Mouse (Mus musculus): ENCODE data around the gene Fam216a. TPM values are rescaled to one million over a fixed set of nuclear protein-coding genes. Genes with fewer than 3 reads are reported as not detected.

The Fam216a gene
- polyA plus RNA-seq, 1 experiment from 2014 or later: 5.3 TPM

DNA sequence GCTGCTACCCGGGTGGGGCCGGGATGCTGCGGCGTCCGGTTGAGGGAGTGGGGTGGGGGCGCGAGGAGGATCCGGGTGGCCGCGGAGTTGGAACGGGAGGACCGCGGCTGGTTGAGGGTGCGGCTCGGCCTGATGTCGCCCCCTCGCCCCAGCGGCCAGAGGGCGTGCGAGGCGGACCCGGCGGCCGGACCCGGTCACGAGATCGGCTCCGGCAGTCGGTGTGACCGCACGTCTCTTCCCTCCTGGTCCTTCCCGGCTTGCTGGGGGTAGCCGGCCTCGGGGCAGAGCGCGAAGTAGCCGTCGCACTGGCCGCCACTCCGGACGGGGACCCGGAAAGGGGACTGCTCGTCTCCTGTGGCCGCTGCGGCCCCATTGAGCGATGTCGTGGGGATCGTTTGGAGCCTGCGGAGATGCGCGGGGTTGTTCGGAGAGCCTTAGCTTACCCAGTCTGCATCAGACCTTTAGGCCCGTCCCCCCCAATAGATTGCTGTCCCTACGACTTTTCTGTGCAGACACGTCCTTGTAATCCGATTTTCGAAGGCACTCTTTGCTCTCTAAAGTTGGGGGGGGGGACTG is 17.6 kb downstream of the Fam216a start:
- peak overlapping the region; percentile 74 for H3K27ac ChIP-seq
- H3K79me2 ChIP-seq (ENCODE audit: inconsistent target): peaks cover 50% of the 10 kb centered on the region
- H3K4me3 ChIP-seq (ENCODE audit: inconsistent target): peak overlapping the region; percentile 76
- WGBS (ENCODE audit: missing documents): 2% methylated on average over 57 of the region's 57 CpGs
- H3K36me3 ChIP-seq (ENCODE audit: inconsistent target): no peaks in the 10 kb centered on the region

DNA sequence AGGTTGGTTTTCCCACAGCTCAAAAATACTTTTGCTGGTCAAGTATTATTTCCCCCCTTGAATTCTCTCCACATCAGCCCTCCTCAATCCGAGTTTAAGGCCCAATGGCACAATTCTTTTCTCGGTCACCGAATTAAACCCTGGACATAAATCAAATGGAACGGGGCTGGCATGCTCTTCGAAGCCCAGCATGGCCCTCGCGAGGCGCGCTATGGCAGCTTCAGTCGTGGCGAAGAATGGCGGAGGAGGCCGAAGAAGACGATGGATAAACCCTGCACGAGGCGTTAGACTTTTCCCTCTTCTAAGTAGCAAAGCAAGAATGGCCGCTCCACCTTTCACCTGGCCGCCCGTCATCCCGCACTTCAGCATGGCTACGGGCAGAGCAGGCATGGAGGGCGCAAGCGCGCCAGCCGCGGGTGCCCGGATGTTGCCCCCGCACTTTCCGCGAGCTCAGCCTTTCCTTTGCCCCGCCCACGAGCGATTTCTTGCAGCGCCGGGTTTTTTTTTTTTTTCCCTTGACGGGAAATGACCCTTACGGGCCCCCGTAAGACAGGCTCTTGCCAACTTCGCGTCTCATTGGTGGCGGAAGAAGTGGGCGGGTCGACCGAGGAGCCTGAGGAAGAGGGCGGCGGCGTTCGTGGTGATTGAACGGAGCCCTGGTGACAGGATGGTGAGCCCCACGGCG is 18.2 kb downstream of the Fam216a start, which contains the start of the genes Rad9b and Vps29:
Gene Rad9b, minus strand, starts transcription at position 427 of the 685 bp plus-strand sequence.
Gene Vps29, plus strand, starts transcription at position 563 of the 685 bp plus-strand sequence.
- under 1% methylated on average over 46 of the region's 51 CpGs for WGBS (ENCODE audit: missing documents)
- peaks cover 44% of the 10 kb centered on the region for H3K79me2 ChIP-seq (ENCODE audit: inconsistent target)
- H3K36me3 ChIP-seq (ENCODE audit: inconsistent target): no peaks in the 10 kb centered on the region
- peak within 1 kb of the TSS; percentile 76 for H3K4me3 ChIP-seq (ENCODE audit: inconsistent target)
- H3K27ac ChIP-seq: peak within 1 kb of the TSS; percentile 74

DNA sequence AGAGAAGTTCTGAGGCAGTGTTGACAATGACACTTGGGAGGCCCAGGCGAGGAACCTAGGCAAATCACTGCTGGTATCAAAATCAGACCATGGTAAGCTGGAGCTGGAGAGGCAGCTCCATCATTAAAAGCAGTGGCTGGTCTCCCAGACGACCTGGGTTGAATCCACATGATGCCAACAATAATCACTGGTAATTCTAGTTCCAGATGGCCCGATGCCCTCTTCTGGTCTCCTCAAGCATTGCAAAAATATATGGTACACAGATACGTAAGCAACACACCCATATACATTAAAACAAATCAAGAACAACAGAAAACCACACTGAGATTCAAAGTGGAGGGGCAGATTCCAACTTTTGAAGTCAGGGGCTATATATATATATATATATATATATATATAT is 26.4 kb downstream of the Fam216a start:
- H3K27ac ChIP-seq: no peak overlapping the region
- no peaks in the 10 kb centered on the region for H3K36me3 ChIP-seq (ENCODE audit: inconsistent target)
- 95% methylated on average over 4 of the region's 4 CpGs for WGBS (ENCODE audit: missing documents)
- H3K4me3 ChIP-seq (ENCODE audit: inconsistent target): no peak overlapping the region
- no peaks in the 10 kb centered on the region for H3K79me2 ChIP-seq (ENCODE audit: inconsistent target)

DNA sequence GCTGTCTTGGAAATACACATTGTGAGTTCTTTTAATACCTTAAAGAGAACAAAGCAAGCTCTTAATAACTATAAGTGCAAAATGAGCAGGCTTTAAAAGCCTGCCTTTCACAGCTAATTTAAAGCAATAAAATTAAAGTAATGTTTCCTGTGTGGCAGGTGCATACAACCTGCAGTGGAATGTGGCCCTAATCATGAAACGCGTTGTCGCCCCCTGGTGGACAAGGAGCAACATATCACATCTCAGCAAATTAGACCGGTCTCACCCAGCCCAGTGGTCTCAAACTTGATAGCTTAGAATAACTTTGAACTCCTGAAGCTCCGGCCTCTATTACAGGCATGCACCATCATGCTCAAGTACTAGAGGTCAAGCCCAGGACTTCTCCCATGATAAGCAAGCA is 27.9 kb downstream of the Fam216a start:
- H3K27ac ChIP-seq: peak overlapping the region; percentile 36
- 15% methylated on average over 5 of the region's 5 CpGs for WGBS (ENCODE audit: missing documents)
- H3K4me3 ChIP-seq (ENCODE audit: inconsistent target): no peak overlapping the region
- H3K79me2 ChIP-seq (ENCODE audit: inconsistent target): no peaks in the 10 kb centered on the region
- H3K36me3 ChIP-seq (ENCODE audit: inconsistent target): no peaks in the 10 kb centered on the region

DNA sequence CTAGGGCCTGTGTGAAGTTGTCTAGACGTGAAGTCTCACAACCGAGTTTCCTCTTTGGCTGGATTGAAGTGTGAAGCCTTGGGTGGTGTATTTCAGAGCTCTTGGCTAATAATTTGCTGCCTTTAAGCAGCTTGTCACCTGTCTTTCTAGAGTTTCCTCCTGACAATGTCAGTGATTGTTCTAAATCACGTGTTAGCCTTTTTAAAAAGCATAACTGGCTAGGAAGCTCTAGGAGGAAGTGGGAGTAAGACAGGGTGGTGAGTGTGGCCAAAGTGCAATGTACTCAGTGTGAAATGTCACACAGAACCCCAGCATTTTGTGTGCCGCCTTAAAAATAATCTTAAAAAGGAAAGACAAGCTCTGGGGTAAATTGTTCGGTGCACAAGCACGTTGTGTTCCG is 28.4 kb downstream of the Fam216a start:
- Histone ChIP-seq H3K4me3 (ENCODE audit: inconsistent target) (no peak overlapping the region), H3K27ac (peak overlapping the region; percentile 36), H3K36me3 (ENCODE audit: inconsistent target) (no peaks in the 10 kb centered on the region), H3K79me2 (ENCODE audit: inconsistent target) (no peaks in the 10 kb centered on the region)
- WGBS (ENCODE audit: missing documents): 10% methylated on average over 7 of the region's 7 CpGs

DNA sequence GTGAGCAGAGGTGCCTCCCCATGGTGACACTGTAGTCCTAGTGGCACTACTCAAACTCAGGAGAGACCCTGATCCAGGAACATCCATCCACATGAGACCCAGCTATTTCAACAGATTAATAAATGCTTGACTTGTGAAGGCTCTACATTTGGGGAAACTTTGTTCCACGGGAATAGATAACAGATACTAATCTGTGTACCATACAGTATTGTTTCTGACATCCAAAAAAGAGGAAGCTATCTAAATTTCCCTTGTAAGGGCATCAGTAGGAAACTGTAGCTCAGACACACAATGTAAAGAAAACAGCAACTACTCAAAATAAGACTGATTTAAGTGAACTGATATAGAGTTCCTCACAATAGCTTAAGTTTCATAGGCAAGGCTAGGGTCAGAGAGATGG is 29.3 kb downstream of the Fam216a start:
- no peaks in the 10 kb centered on the region for H3K79me2 ChIP-seq (ENCODE audit: inconsistent target)
- WGBS (ENCODE audit: missing documents): 18% methylated on average over 1 of the region's 1 CpGs
- H3K36me3 ChIP-seq (ENCODE audit: inconsistent target): no peaks in the 10 kb centered on the region
- H3K4me3 ChIP-seq (ENCODE audit: inconsistent target): no peak overlapping the region
- peak overlapping the region; percentile 36; the same call in 1 of the 2 replicates for H3K27ac ChIP-seq

DNA sequence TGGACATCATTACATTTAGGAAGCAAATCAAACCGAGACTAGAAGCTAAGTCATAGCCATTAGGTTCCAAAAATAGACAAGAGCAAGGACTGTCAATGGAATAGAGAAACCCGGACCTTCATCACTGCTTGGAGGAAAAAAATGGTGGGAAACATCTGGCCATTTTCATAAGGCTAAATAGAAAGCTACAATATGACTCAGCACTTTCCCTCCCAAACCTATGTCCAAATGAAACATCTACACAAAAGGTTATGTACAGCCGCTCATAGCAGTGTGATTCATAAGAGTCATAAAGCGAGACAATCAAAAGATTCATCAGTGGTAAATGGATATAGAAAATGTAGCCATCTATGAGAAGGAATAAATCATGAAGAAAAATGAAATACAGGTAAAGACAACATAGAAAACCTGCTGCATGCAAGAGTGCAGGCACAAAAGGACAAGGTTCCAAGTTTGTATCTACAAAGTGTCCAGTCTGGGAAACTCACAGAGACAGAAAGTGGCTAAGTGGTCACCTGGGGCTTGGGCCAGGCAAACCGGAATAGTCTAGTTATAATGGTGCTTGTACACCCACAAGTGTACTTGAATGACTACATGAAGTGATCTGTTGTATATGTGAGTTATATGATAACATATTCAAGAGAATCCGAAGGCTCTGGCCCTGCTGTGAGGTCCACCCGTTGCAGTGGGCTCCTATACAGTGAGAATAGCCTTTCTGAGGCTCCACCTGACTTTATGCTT is 35.4 kb downstream of the Fam216a start:
- no peak overlapping the region for H3K27ac ChIP-seq
- no peaks in the 10 kb centered on the region for H3K36me3 ChIP-seq (ENCODE audit: inconsistent target)
- H3K79me2 ChIP-seq (ENCODE audit: inconsistent target): no peaks in the 10 kb centered on the region
- no peak overlapping the region for H3K4me3 ChIP-seq (ENCODE audit: inconsistent target)
- 84% methylated on average over 7 of the region's 7 CpGs for WGBS (ENCODE audit: missing documents)

DNA sequence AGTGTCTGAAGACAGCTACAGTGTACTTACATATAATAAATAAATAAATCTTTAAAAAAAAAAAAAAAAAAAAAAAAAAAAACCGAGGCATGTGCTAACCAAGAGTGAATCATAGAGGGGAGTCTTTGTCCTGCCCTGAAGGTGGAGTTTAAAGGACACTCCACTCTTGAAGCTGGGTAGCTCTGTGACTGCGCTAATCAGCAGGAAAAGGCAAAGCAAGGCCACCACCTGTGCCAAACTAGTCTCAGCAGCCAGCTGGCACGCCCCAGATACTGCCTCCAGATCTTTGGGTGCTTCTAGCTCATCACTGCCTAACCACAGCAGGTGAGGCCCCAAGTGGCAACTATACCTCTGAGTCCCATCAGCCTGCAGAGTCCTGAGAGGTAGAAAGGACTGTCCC is 37.5 kb downstream of the Fam216a start:
- no peaks in the 10 kb centered on the region for H3K79me2 ChIP-seq (ENCODE audit: inconsistent target)
- no peak overlapping the region for H3K27ac ChIP-seq
- 67% methylated on average over 3 of the region's 3 CpGs for WGBS (ENCODE audit: missing documents)
- H3K36me3 ChIP-seq (ENCODE audit: inconsistent target): no peaks in the 10 kb centered on the region
- H3K4me3 ChIP-seq (ENCODE audit: inconsistent target): no peak overlapping the region

DNA sequence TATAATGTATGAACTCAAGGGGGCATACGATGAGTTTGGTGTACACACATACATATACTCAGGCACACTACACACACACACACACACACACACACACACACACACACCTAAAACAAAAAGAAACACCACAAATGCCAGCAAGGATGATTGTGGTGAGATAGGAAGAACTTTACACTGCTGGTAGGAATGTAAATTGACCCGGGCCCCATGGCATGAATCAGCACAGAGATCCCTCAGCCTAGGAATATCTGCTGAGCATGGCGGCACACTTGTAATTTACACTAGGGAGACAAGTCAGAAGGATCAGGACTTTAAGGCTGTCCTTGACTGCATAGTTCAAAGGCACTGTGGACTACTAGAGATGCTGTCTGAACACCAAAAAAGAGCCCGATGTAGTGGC is 41.9 kb downstream of the Fam216a start:
- 87% methylated on average over 3 of the region's 4 CpGs for WGBS (ENCODE audit: missing documents)
- Histone ChIP-seq H3K36me3 (ENCODE audit: inconsistent target) (no peaks in the 10 kb centered on the region), H3K27ac (no peak overlapping the region), H3K4me3 (ENCODE audit: inconsistent target) (no peak overlapping the region), H3K79me2 (ENCODE audit: inconsistent target) (no peaks in the 10 kb centered on the region)

DNA sequence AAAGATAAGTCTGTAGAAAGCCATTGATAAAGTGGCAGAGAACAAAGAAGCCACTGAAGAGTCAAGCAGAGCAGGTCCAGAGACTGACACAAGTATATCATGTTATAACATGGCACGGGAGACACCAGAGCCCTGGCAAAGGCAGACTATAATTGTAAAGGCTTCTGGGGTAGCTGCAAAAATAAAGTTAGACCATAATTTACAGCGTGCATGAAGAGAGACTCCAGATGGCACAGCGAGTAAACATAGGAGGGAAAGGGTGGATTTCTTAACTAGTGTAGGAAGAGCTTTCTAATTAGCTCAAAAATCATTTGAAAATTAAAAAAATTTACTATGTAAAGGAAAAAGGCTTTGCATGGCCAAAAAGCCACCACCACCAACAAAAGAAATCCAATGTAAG is 44.9 kb downstream of the Fam216a start:
- no peaks in the 10 kb centered on the region for H3K79me2 ChIP-seq (ENCODE audit: inconsistent target)
- WGBS (ENCODE audit: missing documents): 91% methylated on average over 3 of the region's 3 CpGs
- no peak overlapping the region for H3K27ac ChIP-seq
- peaks cover 23% of the 10 kb centered on the region; the same call in 1 of the 2 replicates for H3K36me3 ChIP-seq (ENCODE audit: inconsistent target)
- no peak overlapping the region for H3K4me3 ChIP-seq (ENCODE audit: inconsistent target)

DNA sequence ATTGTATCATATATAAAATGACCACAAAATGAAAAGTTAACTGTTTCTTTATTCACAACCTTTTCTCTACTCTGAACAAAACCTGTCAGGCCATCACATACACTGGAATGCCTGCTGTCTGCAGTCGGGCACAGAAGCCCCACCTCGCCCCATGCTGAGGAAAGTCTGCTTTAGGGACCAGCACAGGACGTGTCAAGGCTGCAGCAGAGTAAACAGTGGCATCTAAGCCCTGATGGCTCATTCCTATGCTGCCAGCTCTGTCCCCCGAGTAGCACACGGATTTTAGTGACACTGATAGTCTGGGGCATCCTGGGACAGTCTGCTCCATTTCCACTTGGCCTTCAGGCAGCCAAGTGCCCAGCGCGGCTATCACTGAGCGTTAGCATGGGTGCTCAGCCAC is 46.7 kb downstream of the Fam216a start:
- WGBS (ENCODE audit: missing documents): 97% methylated on average over 8 of the region's 8 CpGs
- Histone ChIP-seq H3K36me3 (ENCODE audit: inconsistent target) (peaks cover 40% of the 10 kb centered on the region), H3K79me2 (ENCODE audit: inconsistent target) (no peaks in the 10 kb centered on the region), H3K4me3 (ENCODE audit: inconsistent target) (no peak overlapping the region), H3K27ac (no peak overlapping the region)

DNA sequence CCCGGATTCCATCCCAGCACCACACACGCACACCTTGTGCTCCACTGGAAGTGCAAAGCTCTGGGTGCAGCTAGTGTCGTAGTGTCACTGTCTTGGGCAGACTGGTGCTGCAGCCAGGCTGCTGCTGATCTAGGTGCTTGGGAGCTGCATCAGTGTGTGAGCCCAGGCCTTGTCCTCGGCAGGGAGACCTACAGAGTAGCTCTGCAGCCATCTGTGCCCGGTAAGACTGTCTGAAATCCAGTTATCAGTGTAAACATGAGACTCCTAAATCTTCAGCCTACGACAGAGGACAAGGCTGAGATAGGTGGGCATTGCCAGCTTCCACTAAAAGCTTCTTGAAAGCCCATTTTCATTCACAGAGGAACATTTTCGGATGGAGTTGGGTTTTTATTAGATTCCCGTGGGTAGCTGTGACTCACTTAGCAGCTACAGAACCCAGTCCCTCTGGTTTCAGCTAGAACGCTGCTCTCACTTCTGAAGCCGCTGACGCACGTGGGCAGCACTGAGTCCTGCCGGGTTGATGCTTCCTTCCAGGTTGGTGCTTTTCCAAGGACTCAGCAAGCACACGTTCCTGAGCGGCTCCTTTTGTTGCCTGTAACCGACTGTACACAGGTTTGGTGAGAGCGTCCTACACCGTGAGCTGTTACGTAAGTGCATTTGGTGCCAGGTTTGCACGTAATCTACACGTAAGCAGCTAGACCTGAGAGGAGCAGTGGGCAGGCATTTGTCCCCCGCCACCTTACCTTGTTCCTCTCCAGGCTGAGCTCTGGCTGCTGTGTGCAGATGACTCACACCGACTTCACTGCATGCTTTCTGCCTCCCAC is 47.3 kb downstream of the Fam216a start:
- Histone ChIP-seq H3K27ac (no peak overlapping the region), H3K79me2 (ENCODE audit: inconsistent target) (no peaks in the 10 kb centered on the region), H3K36me3 (ENCODE audit: inconsistent target) (peaks cover 47% of the 10 kb centered on the region), H3K4me3 (ENCODE audit: inconsistent target) (no peak overlapping the region)
- WGBS (ENCODE audit: missing documents): 92% methylated on average over 23 of the region's 23 CpGs

DNA sequence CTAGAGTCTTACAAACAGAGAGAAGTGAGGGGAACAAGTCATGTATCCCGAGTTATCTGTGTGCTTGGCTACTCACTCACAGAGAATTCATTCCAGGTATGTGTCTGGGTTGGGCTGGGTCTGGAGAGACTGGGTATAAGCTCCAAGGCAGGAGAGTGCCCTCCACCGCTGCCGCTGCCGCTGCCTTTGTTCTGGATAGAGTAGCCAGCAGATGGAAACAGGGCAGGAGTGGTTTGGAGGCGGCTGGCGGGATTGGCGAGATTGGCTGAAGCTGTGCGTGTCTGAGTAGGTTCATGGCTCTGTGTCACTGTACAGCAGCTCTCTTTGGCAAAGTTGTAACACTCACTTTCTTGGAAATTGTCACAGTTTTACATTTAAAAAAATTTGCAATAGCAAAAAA is 48.6 kb downstream of the Fam216a start:
- Histone ChIP-seq H3K36me3 (ENCODE audit: inconsistent target) (peaks cover 50% of the 10 kb centered on the region), H3K79me2 (ENCODE audit: inconsistent target) (no peaks in the 10 kb centered on the region), H3K4me3 (ENCODE audit: inconsistent target) (no peak overlapping the region), H3K27ac (no peak overlapping the region)
- over 99% methylated on average over 8 of the region's 8 CpGs for WGBS (ENCODE audit: missing documents)

DNA sequence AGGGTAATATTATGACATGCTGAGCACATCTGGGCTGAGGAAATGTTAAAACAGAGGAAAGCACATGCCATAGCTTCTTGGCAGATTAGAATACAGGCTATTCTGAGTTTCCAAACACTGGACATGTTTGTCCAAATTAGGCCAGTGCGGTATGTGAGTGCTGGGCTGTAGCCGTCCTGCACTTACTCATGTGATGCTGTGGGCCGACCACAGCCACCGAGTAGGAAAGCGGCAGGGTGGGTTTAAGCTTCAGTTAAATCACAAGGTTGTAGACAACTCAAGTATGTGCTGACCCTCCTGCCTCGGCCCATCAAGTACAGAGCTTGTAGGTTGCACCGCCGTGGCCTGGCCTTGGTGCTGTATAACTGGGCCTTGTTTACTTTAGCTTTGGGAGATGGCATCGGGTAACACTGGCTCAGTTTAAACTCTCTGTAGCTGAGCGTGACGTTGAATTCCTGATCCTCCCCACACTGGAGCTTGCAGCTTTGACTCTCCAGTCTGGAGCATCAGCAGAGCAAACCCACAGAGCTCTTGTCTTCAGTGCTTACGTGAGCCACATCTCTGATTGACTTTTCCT is 51.9 kb downstream of the Fam216a start:
- WGBS (ENCODE audit: missing documents): 93% methylated on average over 12 of the region's 12 CpGs
- no peak overlapping the region for H3K4me3 ChIP-seq (ENCODE audit: inconsistent target)
- H3K79me2 ChIP-seq (ENCODE audit: inconsistent target): no peaks in the 10 kb centered on the region; the same call in 1 of the 2 replicates
- H3K27ac ChIP-seq: no peak overlapping the region
- peaks cover 50% of the 10 kb centered on the region for H3K36me3 ChIP-seq (ENCODE audit: inconsistent target)
